Mouse (Mus musculus) G1E (cell line): ENCODE data around the gene Gca.

Source experiments
- CTCF ChIP-seq: IDR thresholded peaks from 2 replicates; pipeline ENCODE4 v1.5.1; 2012; ENCODE audit warnings: low read depth, low read length, inconsistent platforms, mixed read lengths
- GATA1 ChIP-seq: IDR thresholded peaks from 2 replicates; pipeline ENCODE4 v1.6.1; 2012; ENCODE audit warnings: borderline replicate concordance, low read length, inconsistent platforms, mixed read lengths
- POLR2AphosphoS5 ChIP-seq: IDR thresholded peaks from 2 replicates; pipeline ENCODE4 v1.6.1; 2012; ENCODE audit warnings: low read depth, low read length, inconsistent platforms; ENCODE audit not compliant: insufficient replicate concordance
- TAL1 ChIP-seq: conservative IDR thresholded peaks from 2 replicates; pipeline ENCODE4 v1.6.1; 2012; ENCODE audit warnings: low read depth, low read length, inconsistent platforms, mixed read lengths

GRCm38 (mm10) chr2:62665536-62665935 is 1.5 kb downstream of the Gca start:
- TF ChIP-seq GATA1 (no peak), CTCF (no peak), POLR2AphosphoS5 (no peak), TAL1 (no peak)
